Mouse (Mus musculus) hindbrain, postnatal 0 days (tissue): Measurements from ENCODE around the gene Rab31. TPM values are rescaled to one million over a fixed set of nuclear protein-coding genes. Genes with fewer than 3 reads are reported as not detected.
A peak's percentile ranks its signal among the peaks of the same experiment; 100 is the strongest.

Experiments
- ATAC-seq: fragments of 200-750 bp; cut with Nextera tagmentation; 2 replicates; pipeline ENCODE4 v1.8.0; 2017; ENCODE audit warnings: mild to moderate bottlenecking, moderate TSS enrichment, moderate library complexity
- DNase-seq: peaks from one replicate; pipeline ENCODE4 v3.0.0-alpha.2; 2015; ENCODE audit warnings: low spot score
- H3K27ac ChIP-seq: fragments of 300-500 bp; sonication (generic); 2 replicates; pipeline ENCODE4 v1.5.1; 2014; ENCODE audit warnings: mild to moderate bottlenecking
- H3K27me3 ChIP-seq: fragments of 300-500 bp; sonication (generic); 2 replicates; pipeline ENCODE4 v1.6.1; 2014; ENCODE audit warnings: low read length, mixed read lengths; ENCODE audit not compliant: insufficient read depth
- H3K36me3 ChIP-seq: fragments of 300-500 bp; sonication (generic); 2 replicates; pipeline ENCODE4 v1.6.1; 2014; ENCODE audit warnings: low read length, mixed read lengths; ENCODE audit not compliant: insufficient read depth
- H3K4me1 ChIP-seq: fragments of 300-500 bp; sonication (generic); 2 replicates; pipeline ENCODE4 v1.6.1; 2014; ENCODE audit warnings: antibody characterized with exemption, low read length, mixed read lengths; ENCODE audit not compliant: insufficient read depth
- H3K4me2 ChIP-seq: fragments of 300-500 bp; sonication (generic); 2 replicates; pipeline ENCODE4 v1.6.1; 2014; ENCODE audit warnings: low read depth, mild to moderate bottlenecking, low read length, moderate library complexity, mixed read lengths
- H3K4me3 ChIP-seq: fragments of 300-500 bp; sonication (generic); 2 replicates; pipeline ENCODE4 v1.5.1; 2014; ENCODE audit warnings: low read length
- H3K9ac ChIP-seq: fragments of 300-500 bp; sonication (generic); replicated peaks from 2 replicates; pipeline ENCODE4 v1.6.1; 2014; ENCODE audit warnings: mild to moderate bottlenecking, low read length, moderate library complexity, mixed read lengths
- H3K9me3 ChIP-seq: fragments of 300-500 bp; sonication (generic); 2 replicates; pipeline ENCODE4 v1.6.1; 2016; ENCODE audit warnings: low read length, mixed read lengths
- CTCF ChIP-seq: IDR thresholded peaks from 2 replicates; pipeline ENCODE4 v1.5.1; 2016; ENCODE audit warnings: antibody characterized with exemption, control low read depth, low read depth
- WGBS: fragments of 180-500 bp; shearing (Covaris S2); extraction: QIAGEN DNeasy Blood & Tissue Kit; methylation state at CpG from one replicate; pipeline ENCODE4 v1.1.7; 2014; 5-methylcytosine and 5-hydroxymethylcytosine counted together
- polyA plus RNA-seq: library from polyadenylated mRNA; unstranded; fragments of >200 nt; fragmentation: Nextera tagmentation; extraction: Ambion mirVana; gene quantifications from 2 replicates; pipeline ENCODE4 v1.2.1, GENCODE M21; 2015
- total RNA-seq: library from RNA; depleted of rRNA; stranded (reverse); fragments of >200 nt; gene quantifications from 2 replicates; pipeline ENCODE4 v1.2.3, GENCODE M21; 2014

Rab31 gene
- total and polyA plus RNA-seq, 2 experiments from 2014 or later: 67.2 to 88.1 TPM

DNA sequence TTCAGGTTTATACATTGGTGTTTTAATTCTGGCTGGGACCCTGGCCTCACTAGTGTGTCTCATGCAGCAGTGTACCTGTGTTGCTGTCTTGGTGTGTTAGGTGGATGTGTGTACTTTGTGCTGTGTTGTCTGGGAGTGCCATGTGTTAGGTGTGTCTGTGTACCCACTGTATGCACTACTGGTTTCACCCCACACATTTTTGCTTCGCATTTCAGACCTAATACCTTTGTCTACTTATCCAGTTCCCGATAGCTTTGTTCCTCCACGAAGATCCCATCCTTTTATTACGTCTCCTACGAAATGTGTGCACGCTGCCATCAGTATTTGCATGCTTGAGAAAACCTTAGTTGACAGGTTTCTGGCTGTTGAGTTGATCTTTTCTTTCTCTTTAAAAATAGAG lies 27.9 kb upstream of the Rab31 start:
- no peak for ATAC-seq
- Histone ChIP-seq H3K27ac (no peak overlapping the region), H3K9me3 (no peaks in the 10 kb centered on the region), H3K27me3 (no peaks in the 10 kb centered on the region), H3K36me3 (no peaks in the 10 kb centered on the region), H3K4me1 (no peaks in the 10 kb centered on the region), H3K4me2 (no peak overlapping the region), H3K9ac (no peak overlapping the region), H3K4me3 (no peak overlapping the region)
- no peak for TF ChIP-seq CTCF
- no peak for DNase-seq
- 87% methylated on average over 6 of the region's 6 CpGs for WGBS

DNA sequence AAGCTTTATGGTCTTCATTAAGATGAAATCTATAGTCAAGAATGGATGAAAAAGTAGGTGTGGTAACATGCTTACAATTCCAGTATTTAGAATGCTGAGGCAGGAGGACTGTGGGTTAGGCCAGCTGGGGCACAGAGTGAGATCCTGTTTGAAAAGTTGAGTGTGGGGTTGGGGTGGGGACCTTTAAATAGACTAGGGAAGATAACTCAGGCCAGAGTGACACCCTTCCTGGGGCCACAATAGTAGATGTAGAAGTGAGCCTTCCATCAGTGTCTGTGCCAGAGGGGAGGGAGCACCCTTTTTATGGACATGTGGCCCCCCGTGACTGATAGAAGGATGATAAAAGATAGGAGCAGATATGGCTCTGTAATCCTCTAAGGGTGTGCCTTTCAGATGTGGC lies 26.8 kb upstream of the Rab31 start:
- Histone ChIP-seq H3K4me2 (no peak overlapping the region), H3K27ac (no peak overlapping the region), H3K4me1 (no peaks in the 10 kb centered on the region), H3K36me3 (no peaks in the 10 kb centered on the region), H3K9ac (no peak overlapping the region), H3K4me3 (no peak overlapping the region), H3K9me3 (no peaks in the 10 kb centered on the region), H3K27me3 (no peaks in the 10 kb centered on the region)
- DNase-seq: no peak
- no peak for ATAC-seq
- no peak for TF ChIP-seq CTCF
- 85% methylated on average over 1 of the region's 1 CpGs for WGBS

GRCm38 (mm10) chr17:65798446-65798845 lies 25.9 kb upstream of the Rab31 start:
- no peaks in the 10 kb centered on the region for H3K4me1 ChIP-seq
- no peak overlapping the region for H3K4me3 ChIP-seq
- DNase-seq (no peak), ATAC-seq (no peak)
- no peak for TF ChIP-seq CTCF
- no peak overlapping the region for H3K4me2 ChIP-seq
- H3K27ac ChIP-seq: no peak overlapping the region
- no peaks in the 10 kb centered on the region for H3K9me3 ChIP-seq
- H3K36me3 ChIP-seq: no peaks in the 10 kb centered on the region
- no peak overlapping the region for H3K9ac ChIP-seq
- H3K27me3 ChIP-seq: no peaks in the 10 kb centered on the region
- 69% methylated on average over 4 of the region's 4 CpGs for WGBS

- ATAC-seq (no peak), DNase-seq (peak; percentile 18)
- H3K4me2 ChIP-seq: no peak overlapping the region
- WGBS: 42% methylated on average over 7 of the region's 7 CpGs
- H3K4me1 ChIP-seq: no peaks in the 10 kb centered on the region
- no peak overlapping the region for H3K4me3 ChIP-seq
- no peak overlapping the region for H3K27ac ChIP-seq
- H3K27me3 ChIP-seq: no peaks in the 10 kb centered on the region
- H3K9me3 ChIP-seq: no peaks in the 10 kb centered on the region
- H3K36me3 ChIP-seq: no peaks in the 10 kb centered on the region
- TF ChIP-seq CTCF: no peak
- H3K9ac ChIP-seq: no peak overlapping the region
Measured at GRCm38 (mm10) chr17:65796056-65796455, 23.5 kb upstream of the Rab31 start.

GRCm38 (mm10) chr17:65794096-65794850 lies 21.7 kb upstream of the Rab31 start:
- Histone ChIP-seq H3K4me1 (no peaks in the 10 kb centered on the region), H3K9me3 (no peaks in the 10 kb centered on the region), H3K9ac (no peak overlapping the region), H3K4me2 (no peak overlapping the region), H3K27me3 (no peaks in the 10 kb centered on the region), H3K4me3 (no peak overlapping the region), H3K36me3 (no peaks in the 10 kb centered on the region), H3K27ac (no peak overlapping the region)
- ATAC-seq: no peak
- no peak for DNase-seq
- 84% methylated on average over 13 of the region's 13 CpGs for whole genome bisulfite sequencing
- no peak for TF ChIP-seq CTCF

DNA sequence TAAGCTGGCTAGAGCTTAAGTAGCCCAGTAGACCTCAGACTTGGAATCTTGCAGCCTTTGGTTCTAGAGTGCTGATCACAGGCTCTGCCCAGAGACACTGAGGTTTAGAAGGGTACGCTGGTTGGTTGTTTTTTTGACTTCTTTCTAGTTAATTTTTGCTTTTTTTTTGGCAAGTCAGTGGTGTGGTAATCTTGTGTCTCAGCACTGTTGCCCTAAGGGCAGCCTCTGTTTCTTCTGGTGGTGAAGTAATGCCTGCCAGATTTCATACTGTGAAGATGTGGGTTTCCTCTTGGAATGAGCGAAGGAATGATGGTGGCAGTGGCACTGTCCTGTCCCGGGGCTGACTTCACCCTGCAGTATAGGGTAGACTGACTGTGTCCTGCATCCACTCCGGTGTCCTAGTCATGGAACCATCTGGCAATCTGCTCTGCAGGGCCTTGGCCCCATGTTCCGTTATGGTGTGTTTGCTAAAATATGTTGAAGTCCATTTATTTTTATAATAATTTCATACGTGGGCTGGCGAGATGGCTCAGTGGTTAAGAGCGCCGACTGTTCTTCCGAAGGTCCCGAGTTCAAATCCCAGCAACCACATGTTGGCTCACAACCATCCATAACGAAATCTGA lies 20.9 kb upstream of the Rab31 start:
- no peak overlapping the region for H3K4me2 ChIP-seq
- H3K27ac ChIP-seq: no peak overlapping the region
- DNase-seq (no peak), ATAC-seq (no peak)
- no peaks in the 10 kb centered on the region for H3K36me3 ChIP-seq
- WGBS: 90% methylated on average over 12 of the region's 12 CpGs
- no peaks in the 10 kb centered on the region for H3K4me1 ChIP-seq
- TF ChIP-seq CTCF: no peak
- no peaks in the 10 kb centered on the region for H3K9me3 ChIP-seq
- H3K9ac ChIP-seq: no peak overlapping the region
- no peaks in the 10 kb centered on the region for H3K27me3 ChIP-seq
- H3K4me3 ChIP-seq: no peak overlapping the region

- Histone ChIP-seq H3K27ac (no peak overlapping the region), H3K4me3 (no peak overlapping the region), H3K4me2 (no peak overlapping the region), H3K4me1 (no peaks in the 10 kb centered on the region), H3K36me3 (no peaks in the 10 kb centered on the region), H3K9ac (no peak overlapping the region), H3K27me3 (no peaks in the 10 kb centered on the region), H3K9me3 (no peaks in the 10 kb centered on the region)
- DNase-seq (no peak), ATAC-seq (no peak)
- 53% methylated on average over 2 of the region's 2 CpGs for WGBS
- no peak for TF ChIP-seq CTCF
Measured at GRCm38 (mm10) chr17:65791161-65791560, 18.6 kb upstream of the Rab31 start.
